Mouse (Mus musculus) heart, embryonic 12.5 days (tissue): ENCODE measurements around the gene Rpl18. TPM values are rescaled to one million over a fixed set of nuclear protein-coding genes. Genes with fewer than 3 reads are reported as not detected.
A peak's percentile ranks its signal among the peaks of the same experiment; 100 is the strongest.

ENCODE experiments used
- ATAC-seq: fragments of 200-750 bp; cut with Nextera tagmentation; 2 replicates; pipeline ENCODE4 v1.8.0; 2017; ENCODE audit warnings: moderate TSS enrichment, moderate library complexity; ENCODE audit not compliant: insufficient number of reproducible peaks, low FRiP score
- H3K27ac ChIP-seq: fragments of 300-500 bp; sonication (generic); 2 replicates; pipeline ENCODE4 v1.5.1; 2016; ENCODE audit warnings: mild to moderate bottlenecking, moderate library complexity; ENCODE audit not compliant: poor library complexity, severe bottlenecking
- H3K27me3 ChIP-seq: fragments of 300-500 bp; sonication (generic); replicated peaks from 2 replicates; pipeline ENCODE4 v1.6.1; 2016; ENCODE audit warnings: mild to moderate bottlenecking, moderate library complexity
- H3K36me3 ChIP-seq: fragments of 300-500 bp; sonication (generic); 2 replicates; pipeline ENCODE4 v1.6.1; 2016; ENCODE audit warnings: mild to moderate bottlenecking, moderate library complexity
- H3K4me1 ChIP-seq: fragments of 300-500 bp; sonication (generic); replicated peaks from 2 replicates; pipeline ENCODE4 v1.6.1; 2016; ENCODE audit warnings: mild to moderate bottlenecking
- H3K4me2 ChIP-seq: fragments of 300-500 bp; sonication (generic); 2 replicates; pipeline ENCODE4 v1.6.1; 2016; ENCODE audit warnings: mild to moderate bottlenecking, moderate library complexity
- H3K4me3 ChIP-seq: fragments of 300-500 bp; sonication (generic); 2 replicates; pipeline ENCODE4 v1.5.1; 2016; ENCODE audit warnings: mild to moderate bottlenecking
- H3K9ac ChIP-seq: fragments of 300-500 bp; sonication (generic); 2 replicates; pipeline ENCODE4 v1.6.1; 2016; ENCODE audit warnings: mild to moderate bottlenecking, moderate library complexity
- H3K9me3 ChIP-seq: fragments of 300-500 bp; sonication (generic); replicated peaks from 2 replicates; pipeline ENCODE4 v1.6.1; 2016; ENCODE audit warnings: mild to moderate bottlenecking, moderate library complexity
- WGBS: fragments of 180-500 bp; shearing (Covaris S2); methylation state at CpG from one replicate; pipeline ENCODE4 v1.1.7; 2016; 5-methylcytosine and 5-hydroxymethylcytosine counted together
- polyA plus RNA-seq: library from polyadenylated mRNA; unstranded; fragments of >200 nt; fragmentation: Nextera tagmentation; extraction: Ambion mirVana; gene quantifications from 2 replicates; pipeline ENCODE4 v1.2.1, GENCODE M21; 2016

Rpl18 gene
- polyA plus RNA-seq = 603 and 625 TPM in 2 replicates

DNA sequence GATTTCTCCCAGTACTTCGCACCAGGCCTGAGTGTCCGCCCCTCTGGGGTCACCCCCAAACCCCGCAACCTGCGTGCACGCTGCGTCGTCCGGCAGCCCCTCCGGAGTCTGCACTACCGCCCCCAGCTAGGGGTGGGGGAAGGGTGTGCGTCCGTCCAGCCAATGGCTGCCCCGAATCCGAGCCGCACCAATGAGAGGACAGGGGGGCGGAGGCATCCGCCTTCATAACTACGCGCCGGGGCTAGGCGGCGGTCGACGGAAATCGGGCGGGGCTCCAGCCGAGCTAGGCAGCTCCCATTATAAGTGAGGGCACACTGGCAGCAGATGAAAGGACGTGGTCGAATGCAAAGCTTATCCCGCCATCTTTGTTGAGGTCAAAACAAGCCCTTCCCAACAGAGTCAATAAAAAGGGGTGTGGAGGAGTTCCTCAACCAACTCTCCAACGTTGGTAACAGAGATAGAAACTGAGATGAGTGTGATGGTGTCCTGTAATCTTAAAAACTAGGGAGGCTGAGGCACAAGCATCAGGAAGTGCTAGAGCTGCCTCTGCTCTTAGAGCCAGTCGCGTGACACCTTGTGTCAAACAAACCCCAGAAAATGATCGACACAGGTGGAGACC, at the start of gene Rpl18:
Gene Rpl18 (plus strand): TSS at position 368 of the 619 bp plus-strand sequence.
- no peaks in the 10 kb centered on the region for H3K27me3 ChIP-seq
- ATAC-seq = peak; percentile 91
- H3K9me3 ChIP-seq = no peaks in the 10 kb centered on the region
- H3K4me2 ChIP-seq = peak within 1 kb of the TSS; percentile 92
- H3K27ac ChIP-seq = peak within 1 kb of the TSS; percentile 34; the same call in 1 of the 2 replicates
- WGBS = 6% methylated on average over 34 of the region's 34 CpGs
- H3K4me1 ChIP-seq = peaks cover 47% of the 10 kb centered on the region
- H3K4me3 ChIP-seq = peak within 1 kb of the TSS; percentile 95
- H3K9ac ChIP-seq = peak within 1 kb of the TSS; percentile 81
- H3K36me3 ChIP-seq = peaks cover 48% of the 10 kb centered on the region

DNA sequence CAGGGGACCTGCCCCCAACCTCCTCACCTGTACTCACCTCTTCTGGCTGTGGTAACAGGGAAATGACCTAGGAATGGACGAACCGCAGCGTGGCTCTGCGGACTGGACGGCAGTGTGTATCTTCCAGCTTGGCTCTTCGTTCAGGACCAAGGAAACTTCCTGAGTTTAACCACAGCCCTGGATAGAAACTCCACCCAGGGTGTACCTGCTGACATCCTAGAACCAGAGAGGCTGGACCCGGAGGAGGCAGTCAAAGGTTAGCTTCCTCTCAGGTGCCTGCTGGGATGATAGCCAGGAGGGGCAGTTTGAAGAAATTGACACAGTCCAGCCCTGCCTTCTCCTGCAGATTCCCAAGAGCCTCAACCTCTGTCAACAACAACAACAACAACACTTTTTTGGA, 49.1 kb upstream of the Rpl18 start, which contains the start of gene Fut2:
Gene Fut2 (minus strand): TSS at position 234 of the 400 bp plus-strand sequence.
- no peak for ATAC-seq
- H3K9ac ChIP-seq = no peak within 1 kb of the TSS
- no peaks in the 10 kb centered on the region for H3K27me3 ChIP-seq
- no peak within 1 kb of the TSS for H3K4me2 ChIP-seq
- 72% methylated on average over 7 of the region's 7 CpGs for WGBS
- peaks cover 13% of the 10 kb centered on the region for H3K4me1 ChIP-seq
- H3K4me3 ChIP-seq = no peak within 1 kb of the TSS
- H3K9me3 ChIP-seq = peaks cover 3% of the 10 kb centered on the region
- H3K36me3 ChIP-seq = no peaks in the 10 kb centered on the region
- no peak within 1 kb of the TSS for H3K27ac ChIP-seq

DNA sequence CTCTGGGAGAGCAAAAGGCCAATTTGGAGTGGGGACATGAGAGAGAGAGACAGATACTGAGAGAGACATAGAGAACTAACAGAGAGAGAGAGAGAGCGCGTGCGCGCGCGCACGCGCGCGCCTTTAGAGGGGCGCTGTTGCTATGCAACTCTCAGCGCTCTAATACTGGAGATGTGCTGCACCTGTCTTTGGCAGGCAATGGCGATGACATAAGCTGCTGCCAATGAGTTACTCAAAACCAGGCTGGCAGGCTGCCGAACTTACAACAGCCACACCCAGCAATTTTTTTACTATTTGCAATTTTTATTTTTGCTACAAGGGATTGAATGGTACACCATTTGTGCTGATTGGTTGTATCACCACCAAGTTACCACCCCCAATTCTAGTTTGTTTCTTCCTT, 47.5 kb upstream of the Rpl18 start:
- WGBS = 64% methylated on average over 14 of the region's 14 CpGs
- Histone ChIP-seq H3K9ac (no peak overlapping the region), H3K4me1 (peaks cover 13% of the 10 kb centered on the region), H3K4me2 (no peak overlapping the region), H3K4me3 (no peak overlapping the region), H3K9me3 (peaks cover 6% of the 10 kb centered on the region), H3K27me3 (no peaks in the 10 kb centered on the region), H3K36me3 (no peaks in the 10 kb centered on the region), H3K27ac (no peak overlapping the region)
- ATAC-seq = no peak

GRCm38 (mm10) chr7:45668921-45669320, 46.3 kb upstream of the Rpl18 start:
- no peaks in the 10 kb centered on the region for H3K36me3 ChIP-seq
- no peaks in the 10 kb centered on the region for H3K27me3 ChIP-seq
- H3K4me1 ChIP-seq = peaks cover 13% of the 10 kb centered on the region
- no peak overlapping the region for H3K9ac ChIP-seq
- no peak for ATAC-seq
- H3K4me2 ChIP-seq = no peak overlapping the region
- no peak overlapping the region for H3K4me3 ChIP-seq
- WGBS = 92% methylated on average over 9 of the region's 9 CpGs
- no peak overlapping the region for H3K27ac ChIP-seq
- H3K9me3 ChIP-seq = peaks cover 6% of the 10 kb centered on the region

GRCm38 (mm10) chr7:45677627-45678295, 37.5 kb upstream of the Rpl18 start:
- H3K4me2 ChIP-seq = no peak overlapping the region
- H3K4me3 ChIP-seq = no peak overlapping the region
- no peaks in the 10 kb centered on the region for H3K9me3 ChIP-seq
- no peaks in the 10 kb centered on the region for H3K36me3 ChIP-seq
- peaks cover 26% of the 10 kb centered on the region for H3K4me1 ChIP-seq
- H3K9ac ChIP-seq = no peak overlapping the region
- WGBS = 65% methylated on average over 7 of the region's 7 CpGs
- H3K27ac ChIP-seq = no peak overlapping the region
- no peaks in the 10 kb centered on the region for H3K27me3 ChIP-seq
- no peak for ATAC-seq

- H3K9ac ChIP-seq = no peak overlapping the region
- WGBS = 89% methylated on average over 14 of the region's 14 CpGs
- H3K4me1 ChIP-seq = peaks cover 28% of the 10 kb centered on the region
- no peaks in the 10 kb centered on the region for H3K36me3 ChIP-seq
- no peaks in the 10 kb centered on the region for H3K9me3 ChIP-seq
- H3K27ac ChIP-seq = no peak overlapping the region
- no peak overlapping the region for H3K4me3 ChIP-seq
- no peaks in the 10 kb centered on the region for H3K27me3 ChIP-seq
- no peak for ATAC-seq
- no peak overlapping the region for H3K4me2 ChIP-seq
Measured at GRCm38 (mm10) chr7:45678513-45678912, 36.7 kb upstream of the Rpl18 start.

GRCm38 (mm10) chr7:45679966-45680621, 35.2 kb upstream of the Rpl18 start:
- peak overlapping the region; percentile 57 for H3K27ac ChIP-seq
- H3K4me1 ChIP-seq = peaks cover 28% of the 10 kb centered on the region
- H3K36me3 ChIP-seq = no peaks in the 10 kb centered on the region
- no peaks in the 10 kb centered on the region for H3K9me3 ChIP-seq
- 60% methylated on average over 14 of the region's 14 CpGs for WGBS
- ATAC-seq = peak; percentile 63
- H3K4me3 ChIP-seq = no peak overlapping the region
- peaks cover 1% of the 10 kb centered on the region; the same call in 1 of the 2 replicates for H3K27me3 ChIP-seq
- no peak overlapping the region for H3K4me2 ChIP-seq
- peak overlapping the region; percentile 2; the same call in 1 of the 2 replicates for H3K9ac ChIP-seq

DNA sequence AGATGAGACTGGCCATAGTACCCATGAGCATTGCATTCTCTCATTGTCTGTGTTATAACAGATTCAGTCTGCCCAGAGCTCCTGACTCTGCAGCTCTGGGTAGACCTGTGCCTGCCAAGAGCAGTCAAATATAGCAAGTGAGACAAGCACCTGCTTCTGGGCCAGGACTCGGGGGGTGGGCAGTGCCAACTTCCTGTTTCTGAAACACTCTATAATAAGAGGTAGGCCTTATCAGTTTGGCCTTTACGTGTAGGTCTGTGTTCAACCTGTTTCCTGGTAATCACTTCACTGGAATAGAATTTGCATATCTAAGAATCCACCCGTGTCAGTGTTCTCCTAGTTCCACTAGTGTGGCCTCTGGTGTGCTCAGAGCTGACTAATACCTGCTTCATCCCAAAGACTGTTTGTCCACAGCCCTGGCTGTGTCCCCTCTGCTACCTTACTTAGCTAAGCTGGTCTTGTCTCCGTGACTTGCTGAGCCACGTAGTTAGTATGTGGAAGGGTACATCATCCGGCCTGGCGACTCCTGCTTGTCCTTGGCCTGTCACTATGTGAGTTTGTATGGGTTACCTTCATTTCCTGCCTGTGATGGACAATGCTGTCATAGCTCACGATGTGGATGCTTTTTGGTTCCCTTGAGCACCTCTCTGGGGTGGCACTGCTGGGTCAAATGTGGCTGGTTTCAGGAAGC, 34.1 kb upstream of the Rpl18 start:
- Histone ChIP-seq H3K4me3 (no peak overlapping the region), H3K4me1 (peaks cover 28% of the 10 kb centered on the region), H3K9me3 (no peaks in the 10 kb centered on the region), H3K4me2 (no peak overlapping the region), H3K27me3 (peaks cover 4% of the 10 kb centered on the region; the same call in 1 of the 2 replicates), H3K36me3 (no peaks in the 10 kb centered on the region), H3K27ac (no peak overlapping the region), H3K9ac (0 out of 2 replicates have a peak overlapping the region, but pooled peaks have one; percentile 15)
- 64% methylated on average over 8 of the region's 8 CpGs for WGBS
- no peak for ATAC-seq

- H3K9ac ChIP-seq = peak overlapping the region; percentile 24; the same call in 1 of the 2 replicates
- H3K36me3 ChIP-seq = no peaks in the 10 kb centered on the region
- no peak overlapping the region for H3K27ac ChIP-seq
- WGBS = 29% methylated on average over 14 of the region's 14 CpGs
- peak; percentile 36 for ATAC-seq
- H3K27me3 ChIP-seq = peaks cover 4% of the 10 kb centered on the region; the same call in 1 of the 2 replicates
- H3K9me3 ChIP-seq = no peaks in the 10 kb centered on the region
- peaks cover 28% of the 10 kb centered on the region for H3K4me1 ChIP-seq
- peak overlapping the region; percentile 57 for H3K4me2 ChIP-seq
- peak overlapping the region; percentile 14 for H3K4me3 ChIP-seq
Measured at GRCm38 (mm10) chr7:45682144-45683126, 32.8 kb upstream of the Rpl18 start.
